Mouse (Mus musculus) midbrain, embryonic 14.5 days (tissue): ENCODE measurements around the gene Ntn3. TPM values are rescaled to one million over a fixed set of nuclear protein-coding genes. Genes with fewer than 3 reads are reported as not detected.

Experiments
- ATAC-seq: fragments of 200-750 bp; cut with Nextera tagmentation; 2 replicates; pipeline ENCODE4 v1.8.0; 2017; ENCODE audit warnings: moderate number of reproducible peaks, moderate library complexity; ENCODE audit not compliant: low FRiP score, low TSS enrichment
- DNase-seq: peaks from one replicate; pipeline ENCODE4 v3.0.0-alpha.2; 2015
- H3K27ac ChIP-seq: fragments of 300-500 bp; sonication (generic); replicated peaks from 2 replicates; pipeline ENCODE4 v1.5.1; 2014; ENCODE audit warnings: mild to moderate bottlenecking, low read depth, low read length, moderate library complexity
- H3K27me3 ChIP-seq: fragments of 300-500 bp; sonication (generic); 2 replicates; pipeline ENCODE4 v1.6.1; 2014; ENCODE audit warnings: low read length, control low read depth, mixed read lengths; ENCODE audit not compliant: control insufficient read depth, insufficient read depth
- H3K36me3 ChIP-seq: fragments of 300-500 bp; sonication (generic); 2 replicates; pipeline ENCODE4 v1.6.1; 2014; ENCODE audit warnings: low read length, control low read depth; ENCODE audit not compliant: control insufficient read depth, insufficient read depth
- H3K4me1 ChIP-seq: fragments of 300-500 bp; sonication (generic); 2 replicates; pipeline ENCODE4 v1.6.1; 2014; ENCODE audit warnings: mild to moderate bottlenecking, antibody characterized with exemption, low read length, control low read depth; ENCODE audit not compliant: control insufficient read depth, insufficient read depth
- H3K4me2 ChIP-seq: fragments of 300-500 bp; sonication (generic); 2 replicates; pipeline ENCODE4 v1.6.1; 2014; ENCODE audit warnings: mild to moderate bottlenecking, low read length, moderate library complexity
- H3K4me3 ChIP-seq: fragments of 300-500 bp; sonication (generic); replicated peaks from 2 replicates; pipeline ENCODE4 v1.5.1; 2014; ENCODE audit warnings: low read depth, low read length
- H3K9ac ChIP-seq: fragments of 300-500 bp; sonication (generic); replicated peaks from 2 replicates; pipeline ENCODE4 v1.6.1; 2014; ENCODE audit warnings: mild to moderate bottlenecking, low read length, moderate library complexity
- H3K9me3 ChIP-seq: fragments of 300-500 bp; sonication (generic); 2 replicates; pipeline ENCODE4 v1.6.1; 2016; ENCODE audit warnings: low read length, control low read depth, mixed read lengths; ENCODE audit not compliant: control insufficient read depth
- WGBS: fragments of 180-500 bp; shearing (Covaris S2); extraction: QIAGEN DNeasy Blood & Tissue Kit; methylation state at CpG from one replicate; pipeline ENCODE4 v1.1.7; 2014; 5-methylcytosine and 5-hydroxymethylcytosine counted together
- microRNA-seq: library from miRNA; unstranded; fragments of <30 nt; microRNA quantifications from one replicate; pipeline ENCODE4, GENCODE M21; 2016
- polyA plus RNA-seq: library from polyadenylated mRNA; unstranded; fragments of >200 nt; fragmentation: Nextera tagmentation; extraction: Ambion mirVana; gene quantifications from 2 replicates; pipeline ENCODE4 v1.2.1, GENCODE M21; 2014

Gene Ntn3
- polyA plus RNA-seq, 1 experiment from 2014 or later, result 3.1 TPM

DNA sequence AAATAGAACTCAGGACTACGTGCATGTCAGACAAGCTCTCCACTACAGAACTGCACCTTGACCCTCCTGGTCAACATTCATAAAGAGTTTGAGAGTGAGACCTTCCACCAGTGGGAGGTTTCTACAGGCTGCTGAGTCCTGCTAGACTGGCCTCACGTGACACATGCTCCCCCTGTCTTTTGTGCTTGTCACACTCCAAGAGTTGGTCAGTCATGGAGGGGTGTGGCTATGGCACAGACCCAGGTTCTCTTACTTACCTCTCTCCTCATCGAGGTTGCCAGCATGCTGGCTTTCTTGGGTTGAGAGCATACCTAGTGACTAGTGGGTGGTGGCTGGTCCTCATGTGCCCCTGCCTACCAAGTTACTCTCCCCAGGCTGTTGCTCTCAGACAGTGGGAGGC, 54.9 kb downstream of the Ntn3 start:
- no peak overlapping the region for H3K4me2 ChIP-seq
- 75% methylated on average over 3 of the region's 3 CpGs for WGBS
- no peaks in the 10 kb centered on the region for H3K4me1 ChIP-seq
- DNase-seq (no peak), ATAC-seq (no peak)
- H3K27ac ChIP-seq, result no peak overlapping the region
- H3K27me3 ChIP-seq, result no peaks in the 10 kb centered on the region
- no peak overlapping the region for H3K9ac ChIP-seq
- peaks cover 27% of the 10 kb centered on the region for H3K36me3 ChIP-seq
- no peaks in the 10 kb centered on the region for H3K9me3 ChIP-seq
- no peak overlapping the region for H3K4me3 ChIP-seq

Small RNA genes within 50 kb of the gene (microRNA-seq; reads per million reads assigned to microRNA genes)
- gene Mir5134, result 1.2 reads per million
- gene Mir6965, result 1.2 reads per million

Other genes starting within 250 kb of the Ntn3 start
- gene Prss30, start 229.0 kb downstream of the Ntn3 start, polyA plus RNA-seq, result not detected in 2 replicates
- gene Prss22, start 211.4 kb downstream of the Ntn3 start, polyA plus RNA-seq, result not detected in 2 replicates
- 0.17 TPM in 1 of 2 replicates, not detected in the other for gene Prss27, start 171.4 kb downstream of the Ntn3 start, polyA plus RNA-seq
- gene Kctd5, start 136.0 kb downstream of the Ntn3 start, polyA plus RNA-seq, result 73.1 and 75.9 TPM in 2 replicates
- gene Pdpk1, start 58.6 kb downstream of the Ntn3 start, polyA plus RNA-seq, result 68.3 and 74.3 TPM in 2 replicates
- gene Amdhd2, start 45.8 kb downstream of the Ntn3 start, polyA plus RNA-seq, result 25.8 and 27.6 TPM in 2 replicates
- 1,214 and 1,517 TPM in 2 replicates for gene Atp6v0c, start 39.8 kb downstream of the Ntn3 start, polyA plus RNA-seq
- gene Tbc1d24, start 4.0 kb downstream of the Ntn3 start, polyA plus RNA-seq, result 25.9 and 27.0 TPM in 2 replicates
- gene Tedc2, start 11.3 kb upstream of the Ntn3 start, polyA plus RNA-seq, result 8.0 and 9.0 TPM in 2 replicates
- gene Ccnf, start 42.0 kb upstream of the Ntn3 start, polyA plus RNA-seq, result 11.1 and 16.6 TPM in 2 replicates
- 0.18 and 0.47 TPM in 2 replicates for gene Abca17, start 141.5 kb upstream of the Ntn3 start, polyA plus RNA-seq
- 26.2 and 31.4 TPM in 2 replicates for gene Abca3, start 142.4 kb upstream of the Ntn3 start, polyA plus RNA-seq
- 331 and 345 TPM in 2 replicates for gene Rnps1, start 205.0 kb upstream of the Ntn3 start, polyA plus RNA-seq
- gene Eci1, start 217.1 kb upstream of the Ntn3 start, polyA plus RNA-seq, result 26.9 and 27.7 TPM in 2 replicates
- 4.2 and 6.1 TPM in 2 replicates for gene Dnase1l2, start 233.6 kb upstream of the Ntn3 start, polyA plus RNA-seq